Mouse (Mus musculus) inflammation-experienced regulatory T-cells (primary cell): ENCODE measurements around the gene Spata19. TPM values are rescaled to one million over a fixed set of nuclear protein-coding genes. Genes with fewer than 3 reads are reported as not detected.

ENCODE experiments used
- polyA plus RNA-seq, 2 experiments: library from polyadenylated mRNA; unstranded; fragments of 100-300 nt; shearing (Covaris generic); gene quantifications; one replicate each; pipeline ENCODE4 v1.2.1; 2017

Gene Spata19
- polyA plus RNA-seq = 1 to 10 TPM in 1 of 2 experiments, not detected in 1; 1.9 TPM

DNA sequence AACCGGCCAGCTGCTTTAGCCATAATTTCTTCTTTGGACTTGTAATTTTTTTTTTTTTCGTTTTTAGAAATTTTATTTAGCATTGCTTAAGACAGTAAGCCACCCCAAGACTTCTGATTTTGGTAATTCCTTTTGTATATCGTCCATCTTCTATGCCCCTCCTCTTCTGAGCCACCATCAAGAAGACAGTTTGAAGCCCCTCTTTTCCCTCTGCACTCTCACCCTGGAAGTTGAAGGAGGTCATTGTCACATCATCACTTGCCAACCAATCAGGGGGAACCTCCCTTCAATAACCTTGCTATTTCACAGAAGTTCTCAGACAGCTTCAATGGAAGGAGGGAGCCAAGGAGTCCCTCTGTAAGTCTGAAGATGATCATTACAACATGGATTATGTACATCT lies at the start of gene Spata19:
Spata19 (plus strand) TSS at position 301 of the 400 bp plus-strand sequence.

Other genes starting within 250 kb of the Spata19 start
- 1 to 10 TPM in 1 of 2 experiments, under 1 TPM in 1; 0.34 to 1.5 TPM for gene Jam3, start 241.4 kb upstream of the Spata19 start, polyA plus RNA-seq
- gene Igsf9b, start 97.6 kb upstream of the Spata19 start, polyA plus RNA-seq = 1 to 10 TPM; 3.2 to 7.4 TPM